Mouse (Mus musculus): Measurements from ENCODE around the gene Dnajb3.

The Dnajb3 gene

GRCm38 (mm10) chr1:88205294-88205922, at the start of gene Dnajb3:
Dnajb3 (minus strand) TSS chr1:88205782.
- peak; percentile 88 for DNase-seq

GRCm38 (mm10) chr1:88254793-88255465, 49.3 kb upstream of the Dnajb3 start:
- peak; percentile 49 for DNase-seq

- peak; percentile 38 for DNase-seq
Observed at GRCm38 (mm10) chr1:88253540-88253939, 48.0 kb upstream of the Dnajb3 start.

GRCm38 (mm10) chr1:88253106-88253505, 47.5 kb upstream of the Dnajb3 start:
- DNase-seq: no peak

- DNase-seq: no peak
Observed at GRCm38 (mm10) chr1:88250023-88250422, 44.4 kb upstream of the Dnajb3 start.

GRCm38 (mm10) chr1:88249596-88249995, 44.0 kb upstream of the Dnajb3 start:
- DNase-seq: no peak

- DNase-seq: peak; percentile 38
Observed at GRCm38 (mm10) chr1:88248658-88249057, 43.1 kb upstream of the Dnajb3 start.

GRCm38 (mm10) chr1:88247660-88248059, 42.1 kb upstream of the Dnajb3 start:
- DNase-seq: no peak

GRCm38 (mm10) chr1:88246386-88246785, 40.8 kb upstream of the Dnajb3 start:
- no peak for DNase-seq

GRCm38 (mm10) chr1:88245881-88246280, 40.3 kb upstream of the Dnajb3 start:
- DNase-seq: no peak

GRCm38 (mm10) chr1:88243861-88244260, 38.3 kb upstream of the Dnajb3 start:
- DNase-seq: no peak

- no peak for DNase-seq
Observed at GRCm38 (mm10) chr1:88240579-88240978, 35.0 kb upstream of the Dnajb3 start.

GRCm38 (mm10) chr1:88240072-88240471, 34.5 kb upstream of the Dnajb3 start:
- no peak for DNase-seq

- DNase-seq: no peak
Observed at GRCm38 (mm10) chr1:88238771-88239170, 33.2 kb upstream of the Dnajb3 start.

- no peak for DNase-seq
Observed at GRCm38 (mm10) chr1:88237311-88237710, 31.7 kb upstream of the Dnajb3 start.

GRCm38 (mm10) chr1:88235894-88236415, 30.4 kb upstream of the Dnajb3 start:
- peak; percentile 49 for DNase-seq

GRCm38 (mm10) chr1:88235046-88235893, 29.7 kb upstream of the Dnajb3 start:
- no peak for DNase-seq

- no peak for DNase-seq
Observed at GRCm38 (mm10) chr1:88234646-88235045, 29.1 kb upstream of the Dnajb3 start.

- no peak for DNase-seq
Observed at GRCm38 (mm10) chr1:88234248-88234610, 28.6 kb upstream of the Dnajb3 start.

GRCm38 (mm10) chr1:88233421-88234247, 28.1 kb upstream of the Dnajb3 start:
- peak; percentile 54 for DNase-seq

- no peak for DNase-seq
Observed at GRCm38 (mm10) chr1:88232664-88233380, 27.2 kb upstream of the Dnajb3 start.

Measured in kidney, postnatal 10 days (tissue).